Mouse (Mus musculus) inflammation-experienced regulatory T-cells, adult 16 weeks (primary cell): ENCODE measurements around the gene Shld1. TPM values are rescaled to one million over a fixed set of nuclear protein-coding genes. Genes with fewer than 3 reads are reported as not detected.

ENCODE experiments used
- polyA plus RNA-seq: library from polyadenylated mRNA; unstranded; fragments of 100-300 nt; shearing (Covaris generic); gene quantifications from one replicate; pipeline ENCODE4 v1.2.1, GENCODE M21; 2017

Shld1 gene
- 33.1 TPM for polyA plus RNA-seq

GRCm38 (mm10) chr2:132686756-132687737 is at the start of gene Shld1:
TSS of gene Shld1 (plus strand) at chr2:132686931.

GRCm38 (mm10) chr2:132780978-132781377 is 94.2 kb downstream of the Shld1 start, which contains the start of gene Chgb:
TSS of gene Chgb (plus strand) at chr2:132781278.

Other genes with a start within 250 kb of the Shld1 start
- gene Gpcpd1, start 99.2 kb upstream of the Shld1 start, polyA plus RNA-seq = 90.1 TPM
- not detected for gene Chgb, start 94.3 kb downstream of the Shld1 start, polyA plus RNA-seq
- gene Trmt6, start 129.1 kb downstream of the Shld1 start, polyA plus RNA-seq = 54.9 TPM
- 2.3 TPM for gene Mcm8, start 129.2 kb downstream of the Shld1 start, polyA plus RNA-seq
- gene Crls1, start 159.7 kb downstream of the Shld1 start, polyA plus RNA-seq = 0.98 TPM
- gene Lrrn4, start 194.0 kb downstream of the Shld1 start, polyA plus RNA-seq = 1.2 TPM